Mouse (Mus musculus): Measurements from ENCODE around the gene Trnp1.

The Trnp1 gene

GRCm38 (mm10) chr4:133461362-133461761 lies 37.0 kb downstream of the Trnp1 start:
- in situ Hi-C loops (cut with MboI, MseI): no loop called here

GRCm38 (mm10) chr4:133460796-133461325 lies 37.5 kb downstream of the Trnp1 start:
- in situ Hi-C loops (cut with MboI, MseI): no loop called here

- in situ Hi-C loops (cut with MboI, MseI): no loop called here
Observed at GRCm38 (mm10) chr4:133460006-133460405, 38.3 kb downstream of the Trnp1 start.

- in situ Hi-C loops (cut with MboI, MseI): no loop called here
Observed at GRCm38 (mm10) chr4:133458044-133458443, 40.3 kb downstream of the Trnp1 start.

GRCm38 (mm10) chr4:133452433-133452832 lies 45.9 kb downstream of the Trnp1 start:
- in situ Hi-C loops (cut with MboI, MseI): no loop called here

GRCm38 (mm10) chr4:133451536-133451935 lies 46.8 kb downstream of the Trnp1 start:
- in situ Hi-C loops (cut with MboI, MseI): no loop called here

GRCm38 (mm10) chr4:133449726-133450125 lies 48.6 kb downstream of the Trnp1 start:
- in situ Hi-C loops (cut with MboI, MseI): no loop called here

GRCm38 (mm10) chr4:133448708-133449388 lies 49.5 kb downstream of the Trnp1 start:
- in situ Hi-C loops (cut with MboI, MseI): no loop called here

GRCm38 (mm10) chr4:133447967-133448366 lies 50.4 kb downstream of the Trnp1 start:
- in situ Hi-C loops (cut with MboI, MseI): no loop called here

- in situ Hi-C loops (cut with MboI, MseI): no loop called here
Observed at GRCm38 (mm10) chr4:133447366-133447765, 51.0 kb downstream of the Trnp1 start.

- in situ Hi-C loops (cut with MboI, MseI): no loop called here
Observed at GRCm38 (mm10) chr4:133445727-133446126, 52.6 kb downstream of the Trnp1 start.

- in situ Hi-C loops (cut with MboI, MseI): no loop called here
Observed at GRCm38 (mm10) chr4:133443085-133443484, 55.3 kb downstream of the Trnp1 start.

- in situ Hi-C loops (cut with MboI, MseI): no loop called here
Observed at GRCm38 (mm10) chr4:133442194-133442593, 56.2 kb downstream of the Trnp1 start.

All from regulatory T cell (primary cell).